Mouse (Mus musculus) A20 (cell line): ENCODE measurements around the gene Nr0b1.

Experiments used
- DNase-seq: peaks from one replicate; pipeline ENCODE4 v3.0.0-alpha.2; 2011; ENCODE audit warnings: low read depth, low spot score

Gene Nr0b1

GRCm38 (mm10) chrX:86191614-86192419 is at the start of gene Nr0b1:
TSS of gene Nr0b1 (plus strand) at chrX:86191764.
- DNase-seq: no peak

GRCm38 (mm10) chrX:86187250-86187649 is 4.3 kb upstream of the Nr0b1 start:
- DNase-seq: no peak

- DNase-seq: no peak
Measured at GRCm38 (mm10) chrX:86192420-86192994, 943 bp downstream of the Nr0b1 start.

GRCm38 (mm10) chrX:86193386-86193785 is 1.8 kb downstream of the Nr0b1 start:
- no peak for DNase-seq

- no peak for DNase-seq
Measured at GRCm38 (mm10) chrX:86237246-86237645, 45.7 kb downstream of the Nr0b1 start.
